Mouse (Mus musculus): Measurements from ENCODE around the gene Pzp. TPM values are rescaled to one million over a fixed set of nuclear protein-coding genes. Genes with fewer than 3 reads are reported as not detected.

The Pzp gene
- total RNA-seq (2021) = not detected
- long read RNA-seq, experiment 1, partial matches to known transcripts = 0 of 4 reads
- long read RNA-seq, experiment 1, other reads (novel, unspliced or antisense) = 4 of 4 reads
- long read RNA-seq, experiment 2, partial matches to known transcripts = 0 of 5 reads
- long read RNA-seq, experiment 2, other reads (novel, unspliced or antisense) = 5 of 5 reads

- no peak within 1 kb of the TSS for H3K27ac ChIP-seq
- no peak for TF ChIP-seq CTCF (conservative IDR thresholded peaks at IDR 0.05)
- no peak for DNase-seq (ENCODE audit: low spot score in 2 of 2)
- H3K4me3 ChIP-seq = no peak within 1 kb of the TSS
These were observed at the start of gene Pzp for GRCm38 (mm10) chr6:128526601-128527000. TSS of gene Pzp (minus strand) at chr6:128526720.

GRCm38 (mm10) chr6:128566589-128566988 lies 40.1 kb upstream of the Pzp start:
- Histone ChIP-seq H3K27ac (no peak overlapping the region), H3K4me3 (no peak overlapping the region)
- TF ChIP-seq CTCF (conservative IDR thresholded peaks at IDR 0.05) = no peak

GRCm38 (mm10) chr6:128554049-128554448 lies 27.5 kb upstream of the Pzp start:
- Histone ChIP-seq H3K4me3 (no peak overlapping the region), H3K27ac (no peak overlapping the region)
- DNase-seq (ENCODE audit: low spot score in 2 of 2) = no peak
- no peak for TF ChIP-seq CTCF (conservative IDR thresholded peaks at IDR 0.05)

More at GRCm38 (mm10) chr6:128566589-128566988, 40.1 kb upstream of the Pzp start:
- DNase-seq (ENCODE audit: low spot score in 2 of 2) = no peak

- no peak for TF ChIP-seq CTCF (conservative IDR thresholded peaks at IDR 0.05)
- DNase-seq (ENCODE audit: low spot score in 2 of 2) = no peak
- no peak overlapping the region for H3K27ac ChIP-seq
These were observed 23.2 kb upstream of the Pzp start for GRCm38 (mm10) chr6:128549463-128550452.

GRCm38 (mm10) chr6:128548532-128548931 lies 22.0 kb upstream of the Pzp start:
- DNase-seq (ENCODE audit: low spot score in 2 of 2) = no peak
- no peak overlapping the region for H3K27ac ChIP-seq
- no peak for TF ChIP-seq CTCF (conservative IDR thresholded peaks at IDR 0.05)
- no peak overlapping the region for H3K4me3 ChIP-seq

More at GRCm38 (mm10) chr6:128549463-128550452, 23.2 kb upstream of the Pzp start:
- no peak overlapping the region for H3K4me3 ChIP-seq

GRCm38 (mm10) chr6:128545402-128545801 lies 18.9 kb upstream of the Pzp start:
- TF ChIP-seq CTCF (conservative IDR thresholded peaks at IDR 0.05) = no peak
- Histone ChIP-seq H3K4me3 (no peak overlapping the region), H3K27ac (no peak overlapping the region)
- no peak for DNase-seq (ENCODE audit: low spot score in 2 of 2)

- peak; percentile 33 to 37 for DNase-seq (ENCODE audit: low spot score in 2 of 2)
- peak overlapping the region; percentile 41 for H3K4me3 ChIP-seq
- no peak for TF ChIP-seq CTCF (conservative IDR thresholded peaks at IDR 0.05)
- H3K27ac ChIP-seq = peak overlapping the region; percentile 57; the same call in 1 of the 2 replicates
These were observed 16.7 kb upstream of the Pzp start for GRCm38 (mm10) chr6:128543226-128543625.

GRCm38 (mm10) chr6:128535250-128535649 lies 8.7 kb upstream of the Pzp start:
- no peak overlapping the region for H3K27ac ChIP-seq
- no peak overlapping the region for H3K4me3 ChIP-seq
- TF ChIP-seq CTCF (conservative IDR thresholded peaks at IDR 0.05) = no peak
- DNase-seq (ENCODE audit: low spot score in 2 of 2) = no peak

- no peak for DNase-seq (ENCODE audit: low spot score in 2 of 2)
- no peak overlapping the region for H3K27ac ChIP-seq
- no peak for TF ChIP-seq CTCF (conservative IDR thresholded peaks at IDR 0.05)
- no peak overlapping the region for H3K4me3 ChIP-seq
These were observed 6.8 kb upstream of the Pzp start for GRCm38 (mm10) chr6:128533296-128533695.

GRCm38 (mm10) chr6:128532701-128533100 lies 6.2 kb upstream of the Pzp start:
- H3K27ac ChIP-seq = no peak overlapping the region
- DNase-seq (ENCODE audit: low spot score in 2 of 2) = no peak
- H3K4me3 ChIP-seq = no peak overlapping the region
- TF ChIP-seq CTCF (conservative IDR thresholded peaks at IDR 0.05) = no peak

- no peak overlapping the region for H3K27ac ChIP-seq
- TF ChIP-seq CTCF (conservative IDR thresholded peaks at IDR 0.05) = no peak
- H3K4me3 ChIP-seq = no peak overlapping the region
- DNase-seq (ENCODE audit: low spot score in 2 of 2) = no peak
These were observed 2.0 kb upstream of the Pzp start for GRCm38 (mm10) chr6:128528491-128528890.

- H3K27ac ChIP-seq = no peak overlapping the region
- H3K4me3 ChIP-seq = no peak overlapping the region
- no peak for DNase-seq (ENCODE audit: low spot score in 2 of 2)
- no peak for TF ChIP-seq CTCF (conservative IDR thresholded peaks at IDR 0.05)
These were observed 590 bp upstream of the Pzp start for GRCm38 (mm10) chr6:128527110-128527509.

GRCm38 (mm10) chr6:128525801-128526200 lies 719 bp downstream of the Pzp start:
- Histone ChIP-seq H3K27ac (no peak overlapping the region), H3K4me3 (no peak overlapping the region)
- no peak for DNase-seq (ENCODE audit: low spot score in 2 of 2)
- TF ChIP-seq CTCF (conservative IDR thresholded peaks at IDR 0.05) = no peak

Measured in layer of hippocampus, adult 2 months (tissue).